Mouse (Mus musculus): ENCODE measurements around the gene Snx4.

Gene Snx4

DNA sequence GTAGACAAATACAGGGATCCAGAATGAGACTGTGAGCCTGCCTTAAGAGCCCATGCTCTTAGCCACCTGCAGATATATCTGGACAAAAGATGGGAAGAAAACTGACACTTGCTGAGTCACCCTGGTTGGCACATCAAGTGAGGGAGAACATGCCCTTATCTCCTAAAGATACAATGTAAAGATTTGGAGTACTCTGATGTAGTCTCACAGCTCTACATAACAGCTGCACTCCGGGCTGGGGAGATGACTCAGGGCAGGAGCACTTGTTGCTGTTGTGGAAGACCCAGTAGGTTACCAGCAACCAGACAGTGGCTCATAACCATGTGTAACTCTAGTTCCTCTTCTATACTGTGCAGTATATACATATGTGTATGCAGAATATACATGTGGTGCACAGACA, 31.8 kb downstream of the Snx4 start:
- no peak for DNase-seq

DNA sequence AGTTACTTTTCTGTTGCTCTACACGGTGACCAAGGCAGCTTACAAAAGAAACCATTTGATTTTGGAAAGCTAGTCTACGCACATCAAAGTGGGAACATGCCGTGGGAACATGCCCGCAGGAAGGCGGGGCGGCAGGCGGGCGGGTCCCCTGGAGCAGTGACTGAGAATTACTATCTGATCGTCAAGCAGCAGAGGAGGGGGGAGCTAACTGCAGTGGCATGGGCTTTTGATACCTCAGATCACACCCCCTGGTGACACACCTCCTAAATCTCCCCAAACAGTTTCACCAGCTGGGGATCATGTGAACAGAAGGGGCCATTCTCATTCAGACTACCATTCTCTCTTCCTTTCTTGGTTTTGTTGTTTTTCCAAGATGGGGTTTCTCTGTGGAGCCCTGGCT, 37.3 kb downstream of the Snx4 start:
- DNase-seq = no peak

DNA sequence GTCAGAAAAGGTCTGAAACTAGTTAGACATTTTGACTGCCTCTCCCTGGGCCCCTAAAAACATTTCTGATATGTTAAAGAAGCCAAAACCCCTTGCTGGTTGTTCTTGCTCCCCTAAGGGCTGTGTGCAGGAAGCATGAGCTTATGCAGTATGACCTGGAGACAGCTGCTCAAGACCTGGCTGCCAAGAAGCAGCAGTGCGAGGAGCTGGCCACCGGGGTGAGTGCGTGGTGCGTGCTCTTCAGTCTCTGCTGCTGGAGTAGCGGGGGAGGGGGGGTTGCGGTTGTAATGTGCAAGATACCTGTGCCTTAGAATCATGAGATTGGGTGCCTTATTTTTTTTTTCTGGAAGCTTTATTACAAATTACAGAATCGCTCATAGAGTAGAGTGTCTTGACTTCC, 38.7 kb downstream of the Snx4 start:
- DNase-seq = no peak

DNA sequence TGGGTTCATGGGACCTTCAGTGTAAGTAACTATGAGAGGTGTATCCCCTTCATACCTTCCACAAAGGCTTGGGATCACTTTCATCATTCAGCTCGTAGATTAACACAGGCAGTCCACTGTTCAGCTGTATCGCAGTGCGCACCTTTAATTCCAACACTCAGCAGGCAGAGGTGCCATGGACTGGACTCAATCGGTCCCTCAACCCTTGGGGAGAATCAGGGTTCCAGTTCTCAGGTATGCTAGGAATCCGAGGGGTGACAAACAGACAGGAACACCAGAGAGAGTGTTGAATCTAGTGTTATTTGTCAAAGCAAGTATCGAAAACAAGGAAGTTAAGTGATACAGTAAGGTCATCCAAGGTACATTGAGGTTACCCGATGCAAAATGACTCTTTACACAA, 41.0 kb downstream of the Snx4 start:
- DNase-seq = no peak

DNA sequence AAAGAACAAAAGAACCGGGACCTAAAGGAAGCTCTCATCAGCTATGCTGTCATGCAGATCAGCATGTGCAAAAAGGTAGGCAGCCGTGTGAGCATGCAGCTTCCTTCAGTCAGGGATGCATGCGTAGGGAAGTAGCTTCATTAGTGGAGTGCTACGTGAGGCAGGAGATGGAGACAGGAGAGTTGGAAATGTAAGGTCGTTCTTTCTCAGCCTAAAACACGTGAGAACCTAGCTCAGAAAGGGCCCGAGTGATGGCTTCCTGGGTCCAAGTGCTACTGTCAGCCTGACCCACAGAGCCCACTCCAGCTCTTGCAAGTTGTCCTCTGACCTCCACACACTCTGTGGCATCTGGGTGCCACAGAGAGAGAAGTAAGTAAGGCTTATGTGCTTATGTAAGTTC, 43.4 kb downstream of the Snx4 start:
- DNase-seq = no peak

DNA sequence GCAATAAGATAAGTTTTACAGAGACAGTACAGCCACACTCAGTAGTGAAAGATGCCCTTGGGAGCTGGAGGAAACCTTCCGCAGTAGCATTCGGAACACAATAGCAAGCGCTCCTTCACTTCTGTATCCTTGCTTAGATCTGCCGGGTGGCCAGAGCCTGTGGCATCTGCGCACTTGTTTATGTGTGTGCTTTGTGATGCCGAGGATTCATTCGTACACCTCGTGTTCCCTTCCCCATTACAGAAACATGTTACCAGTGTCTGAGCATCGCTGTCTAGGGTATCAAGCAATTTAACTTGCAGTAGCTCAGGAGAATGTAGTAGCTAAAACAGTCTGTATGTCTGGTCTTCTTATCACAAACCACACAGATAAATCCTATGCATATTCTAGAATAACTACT, 44.1 kb downstream of the Snx4 start:
- DNase-seq = no peak

DNA sequence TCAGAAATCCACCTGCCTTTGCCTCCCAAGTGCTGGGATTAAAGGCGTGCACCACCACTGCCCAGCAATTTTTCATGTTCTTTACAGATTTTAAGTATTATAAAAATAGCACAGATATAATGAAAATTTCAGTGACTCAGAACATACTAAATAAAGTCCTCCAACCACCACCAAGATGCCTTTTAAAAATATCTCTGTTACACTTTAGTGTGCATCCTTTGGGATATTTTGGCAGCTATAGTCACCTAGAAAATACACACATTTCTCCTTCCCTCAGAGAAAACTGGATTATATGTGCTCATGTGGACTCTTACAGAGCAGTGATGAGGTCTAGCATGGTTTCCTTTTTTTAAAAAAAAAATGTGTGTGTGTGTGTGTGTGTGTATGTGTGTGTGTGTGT, 46.3 kb downstream of the Snx4 start:
- DNase-seq = no peak

DNA sequence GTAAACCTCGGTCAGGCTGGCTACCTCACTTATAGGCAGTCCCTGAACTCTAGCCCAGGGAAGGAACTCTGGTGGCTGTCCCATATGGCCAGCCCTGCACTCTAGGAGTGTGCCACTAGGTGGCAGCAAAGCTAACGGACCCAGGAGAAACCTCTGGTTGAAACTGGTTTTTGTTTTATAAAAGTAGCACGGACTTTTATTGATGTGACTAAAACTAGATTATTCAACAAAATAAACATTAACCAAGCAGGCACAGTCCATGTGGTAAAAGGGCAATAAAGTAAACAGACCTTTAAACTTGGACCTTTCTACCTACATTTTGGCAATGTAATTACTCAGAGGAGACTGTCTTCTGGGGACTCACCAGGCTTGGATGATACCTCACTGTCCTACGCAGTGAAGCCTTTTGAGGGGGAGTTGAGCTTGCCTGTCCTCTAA, 55.4 kb downstream of the Snx4 start:
- peak; percentile 91 for DNase-seq

DNA sequence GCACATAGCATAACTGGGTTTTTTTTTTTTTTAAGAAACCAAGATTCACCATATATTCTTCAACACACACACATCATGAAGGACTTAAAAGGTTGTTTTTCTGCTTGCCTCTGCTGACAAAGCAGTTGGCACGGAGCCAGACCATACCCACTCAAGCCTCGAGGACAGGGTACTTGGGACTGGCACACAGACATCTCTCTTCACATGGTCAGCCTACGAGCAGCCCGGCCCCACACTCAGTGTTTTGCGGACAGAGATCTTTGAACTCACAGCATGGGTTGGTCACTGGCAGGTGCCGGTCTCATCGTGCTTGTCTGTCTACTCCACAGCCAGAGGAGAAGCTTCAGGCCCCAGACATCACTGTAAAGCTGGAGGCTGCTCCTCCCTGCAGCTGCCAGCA, 56.5 kb downstream of the Snx4 start:
- peak; percentile 63 for DNase-seq

DNA sequence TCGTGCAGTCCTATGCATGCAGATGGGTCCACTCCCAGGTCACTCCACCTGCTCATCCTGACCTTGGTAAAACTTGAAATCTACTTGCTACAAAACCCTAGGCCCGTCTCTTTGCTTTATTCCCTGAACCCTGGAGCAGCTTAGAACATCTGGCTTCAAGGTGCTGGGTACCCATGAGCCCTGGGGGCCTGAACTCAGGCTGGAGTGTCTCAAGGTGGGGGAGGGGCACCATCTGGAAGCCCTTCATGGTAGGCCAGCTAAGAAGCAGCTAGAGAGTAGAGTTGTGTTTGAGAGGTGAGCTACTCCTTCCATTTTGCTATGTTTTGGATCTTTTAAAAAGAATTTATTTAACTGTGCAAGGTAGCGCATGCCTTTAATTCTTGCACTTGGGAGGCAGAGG, 57.8 kb downstream of the Snx4 start:
- no peak for DNase-seq

DNA sequence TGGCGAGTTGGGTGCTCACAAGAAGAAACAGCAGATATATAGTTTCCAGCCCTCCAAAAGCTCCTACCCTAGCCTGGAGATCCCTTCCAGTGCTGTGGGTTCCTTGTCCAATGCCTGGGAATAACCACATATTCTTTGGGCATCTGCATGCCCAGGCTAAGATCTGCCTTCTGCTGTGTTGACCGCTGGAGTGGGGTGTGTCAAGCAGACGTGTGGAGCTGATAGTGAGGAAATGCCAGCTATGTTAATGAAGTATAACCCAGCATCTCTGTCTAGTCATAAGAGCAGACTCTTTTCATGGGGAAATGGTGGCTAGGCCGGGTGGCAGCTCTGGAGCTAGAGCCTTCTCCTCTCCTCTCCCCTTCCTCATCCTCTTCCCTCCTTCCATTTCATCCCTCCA, 64.4 kb downstream of the Snx4 start:
- DNase-seq = no peak

DNA sequence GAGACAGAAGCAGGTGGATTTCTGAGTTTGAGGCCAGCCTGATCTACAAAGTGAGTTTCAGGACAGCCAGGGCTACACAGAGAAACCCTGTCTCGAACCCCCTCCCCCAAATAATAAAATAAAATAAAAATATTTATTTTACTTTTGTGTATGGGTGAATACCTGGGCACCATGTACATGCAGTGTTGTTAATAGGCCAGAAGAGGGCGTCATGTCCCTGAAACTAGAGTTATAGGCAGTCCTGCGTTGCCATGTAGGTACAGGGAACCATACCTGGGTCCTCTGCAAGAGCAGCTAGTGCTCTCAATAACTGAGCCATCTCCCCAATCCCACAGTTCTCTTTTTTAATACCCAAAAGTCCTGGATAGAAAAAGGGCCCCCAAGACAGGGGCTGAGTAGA, 66.4 kb downstream of the Snx4 start:
- no peak for DNase-seq

DNA sequence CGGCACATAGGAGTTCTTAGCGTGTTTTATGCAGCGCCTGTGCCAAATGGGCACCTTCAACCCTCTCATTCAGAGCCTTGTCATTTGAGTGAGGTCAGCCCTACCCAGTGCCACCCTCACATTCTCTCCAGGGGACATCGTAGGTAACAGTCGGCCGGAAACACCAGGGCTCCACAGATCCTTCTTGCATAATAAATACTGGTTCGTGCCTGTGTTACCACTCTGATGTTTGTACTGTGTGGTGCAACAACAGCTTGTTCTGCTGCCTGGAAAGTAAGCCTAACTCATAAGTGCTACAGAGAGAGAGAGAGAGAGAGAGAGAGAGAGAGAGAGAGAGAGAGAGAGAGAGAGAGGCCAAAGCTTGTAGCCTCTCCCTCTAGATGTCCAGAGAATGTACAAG, 66.8 kb downstream of the Snx4 start:
- DNase-seq = no peak

DNA sequence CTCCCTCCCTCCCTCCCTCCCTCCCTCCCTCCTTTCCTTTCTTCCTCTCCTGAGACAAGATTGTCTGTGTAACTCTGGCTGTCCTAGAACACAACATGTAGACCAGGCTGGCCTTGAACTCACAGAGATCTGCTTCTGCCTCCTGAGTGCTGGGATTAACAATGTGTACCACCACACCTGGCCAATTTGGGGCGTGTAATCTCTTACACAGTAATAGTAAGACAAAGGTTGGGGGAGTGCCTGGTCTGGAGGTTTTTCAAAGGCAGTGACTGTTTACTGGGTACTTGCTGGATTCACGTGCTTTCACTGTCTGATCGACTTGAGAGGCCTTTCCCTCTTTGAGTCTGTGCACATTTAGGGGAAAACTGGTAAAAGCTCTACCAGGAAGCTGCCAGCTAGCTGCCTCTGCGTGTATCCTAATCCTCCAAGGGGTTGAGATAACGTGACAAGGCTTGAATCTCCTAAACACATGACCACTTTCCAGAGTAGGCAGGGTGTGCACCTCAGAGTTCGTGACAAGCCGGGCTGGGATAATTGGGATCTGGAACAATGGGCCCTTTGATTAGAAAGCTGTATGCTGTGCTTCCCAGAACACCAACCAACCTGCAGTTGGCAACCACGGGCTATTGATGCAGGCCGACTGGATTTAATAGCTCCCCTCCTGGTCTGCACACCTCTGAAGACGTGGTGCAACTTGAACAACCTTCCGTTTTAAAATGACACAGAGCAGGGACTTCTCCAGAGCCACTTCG, 74.6 kb downstream of the Snx4 start:
- DNase-seq = no peak

DNA sequence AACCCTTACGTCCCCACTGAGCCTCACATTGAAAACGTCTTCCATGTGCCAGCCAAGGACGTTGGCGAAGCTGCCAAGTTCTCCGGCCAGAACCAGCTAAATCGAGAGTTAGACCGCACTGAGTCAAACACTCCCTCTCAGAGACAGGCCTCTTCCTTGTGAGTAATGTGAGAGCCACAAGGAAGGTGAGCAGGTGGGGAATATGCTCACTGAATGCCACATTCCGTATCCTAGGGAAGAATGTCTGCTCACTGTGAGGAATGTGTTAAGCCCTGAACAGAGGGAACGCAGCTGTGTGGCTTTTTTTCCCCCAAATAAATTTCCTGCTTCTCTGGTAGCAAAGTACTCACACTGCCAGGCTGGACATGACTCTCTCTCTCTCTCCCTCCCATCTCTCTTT, 75.3 kb downstream of the Snx4 start:
- no peak for DNase-seq

DNA sequence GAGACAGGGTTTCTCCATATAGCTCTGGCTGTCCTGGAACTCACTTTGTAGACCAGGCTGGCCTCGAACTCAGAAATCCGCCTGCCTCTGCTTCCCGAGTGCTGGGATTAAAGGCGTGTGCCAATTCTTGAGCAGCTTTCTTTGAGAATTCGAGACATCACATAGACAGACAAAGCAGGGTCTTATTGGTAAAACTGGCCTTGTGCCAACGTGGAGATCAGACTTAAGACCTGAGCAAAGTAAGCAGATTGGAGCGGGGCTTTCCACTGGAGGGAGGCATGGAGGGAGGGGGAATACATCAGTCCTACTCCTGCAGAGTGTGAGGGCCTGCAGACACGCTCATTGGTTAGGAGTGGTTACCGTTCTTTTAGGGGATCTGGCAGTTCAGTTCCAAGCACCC, 75.9 kb downstream of the Snx4 start:
- no peak for DNase-seq

DNA sequence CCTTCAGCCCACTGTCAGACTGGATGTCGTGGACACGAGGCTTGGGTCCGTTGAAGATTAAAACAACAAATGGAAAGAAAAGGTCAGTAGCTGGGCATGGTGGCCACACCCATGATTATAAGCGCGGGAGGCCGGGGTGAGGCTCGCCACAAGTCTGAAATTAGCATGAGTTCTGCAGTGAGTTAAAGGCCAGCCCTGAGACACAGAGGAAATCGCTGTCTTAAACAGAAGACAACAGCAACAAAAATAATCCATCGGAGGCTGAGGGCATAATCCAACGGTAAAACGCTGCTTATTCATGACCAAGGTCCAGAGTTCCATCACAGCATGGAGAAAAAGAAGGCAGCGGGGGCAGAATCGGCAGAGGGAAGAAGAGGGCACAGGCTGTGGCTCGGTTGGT, 81.8 kb downstream of the Snx4 start:
- DNase-seq = peak; percentile 23

DNA sequence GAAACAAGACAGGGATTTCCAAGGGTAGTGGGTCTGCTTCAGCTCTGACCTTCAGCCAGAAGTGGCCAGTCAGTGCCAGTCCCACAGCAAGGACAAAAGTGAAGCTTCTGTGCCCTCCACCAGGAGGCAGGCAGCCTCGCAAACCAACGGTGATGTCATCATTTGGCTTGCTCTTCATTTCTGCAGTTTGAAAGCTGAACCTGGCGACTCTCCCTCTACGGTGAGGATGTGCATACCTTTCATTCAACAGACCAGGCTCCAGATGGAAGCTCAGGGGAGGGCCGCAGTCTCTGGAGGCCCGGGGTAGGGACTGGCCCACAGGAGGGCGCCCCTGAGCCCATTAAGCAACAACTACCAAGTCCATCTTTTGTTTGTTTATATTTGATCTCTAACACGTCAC, 85.9 kb downstream of the Snx4 start:
- DNase-seq = peak; percentile 83

DNA sequence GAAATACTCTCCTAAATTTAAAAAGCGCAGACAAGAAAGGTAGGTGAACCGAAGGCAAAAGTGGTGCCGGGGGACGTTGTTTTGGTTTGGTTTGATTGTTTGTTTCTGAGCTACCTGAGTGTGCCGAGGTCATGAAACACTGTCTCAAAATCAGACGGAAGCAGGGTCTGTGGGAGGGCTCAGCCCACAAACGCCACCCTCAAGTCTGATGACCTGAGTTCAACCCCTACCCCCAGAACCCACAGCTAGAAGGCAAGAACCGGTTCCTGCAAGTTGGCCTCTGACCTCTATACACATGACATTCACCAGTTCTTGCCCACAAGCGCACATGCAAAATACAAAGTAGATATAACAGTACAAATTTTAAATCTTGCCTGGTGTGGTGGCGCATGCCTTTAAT, 86.4 kb downstream of the Snx4 start:
- DNase-seq = no peak

DNA sequence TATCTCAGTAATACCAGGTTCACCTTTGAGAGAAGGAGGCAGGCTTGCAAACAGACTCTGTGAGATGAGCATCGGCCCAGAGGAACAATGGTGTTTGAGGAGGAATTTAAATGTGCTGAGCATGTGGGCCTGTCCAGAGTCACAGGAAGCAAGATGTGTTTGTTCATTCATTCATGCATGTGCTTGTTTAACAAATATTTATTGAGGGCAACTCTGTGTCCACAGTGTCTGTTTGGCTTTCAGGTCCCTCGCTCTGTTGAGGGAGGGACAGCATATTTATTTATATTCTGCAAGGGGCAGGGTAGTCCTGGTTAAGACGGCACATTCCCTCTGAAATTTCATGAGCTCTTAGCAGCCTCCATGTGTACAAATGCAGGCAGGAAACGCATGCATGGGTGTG, 87.2 kb downstream of the Snx4 start:
- no peak for DNase-seq

DNA sequence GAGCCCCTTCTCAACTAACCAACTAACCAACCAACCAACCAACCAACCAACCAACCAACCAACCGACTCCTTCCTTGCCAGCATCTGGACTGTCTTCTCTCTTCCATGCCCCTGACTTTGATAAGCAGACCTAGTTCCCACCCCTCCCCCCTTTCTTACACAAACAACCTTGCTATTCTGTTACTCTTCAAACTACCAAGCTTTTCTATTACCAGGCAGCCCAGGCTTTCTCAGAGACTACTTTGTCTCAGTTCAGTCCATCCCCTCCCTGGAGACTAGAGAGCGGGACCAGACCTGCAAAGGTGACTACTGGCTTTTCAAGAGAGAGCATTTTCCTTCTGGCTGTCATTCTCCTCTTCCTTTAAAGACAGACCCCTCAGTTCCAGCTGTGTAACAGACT, 88.2 kb downstream of the Snx4 start:
- no peak for DNase-seq

DNA sequence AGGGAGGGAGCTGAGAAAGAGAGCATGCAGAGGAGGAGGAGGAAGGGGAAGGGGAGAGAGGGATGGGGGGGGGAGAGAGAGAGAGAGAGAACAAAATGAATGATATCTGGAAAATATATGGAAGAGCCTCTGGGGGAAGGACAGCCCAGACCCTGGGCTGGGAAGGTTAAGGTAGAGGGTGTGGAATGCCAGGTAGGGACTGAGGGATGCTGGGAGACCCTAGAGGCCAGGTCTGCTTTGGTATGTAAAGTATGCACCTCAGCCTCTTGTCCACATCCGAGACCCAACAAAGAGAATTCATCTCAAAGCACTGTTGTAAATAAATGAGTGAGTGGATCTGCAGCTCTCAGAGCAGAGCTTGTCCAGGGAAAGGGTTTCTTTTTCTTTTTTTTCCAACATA, 91.1 kb downstream of the Snx4 start:
- DNase-seq = no peak

DNA sequence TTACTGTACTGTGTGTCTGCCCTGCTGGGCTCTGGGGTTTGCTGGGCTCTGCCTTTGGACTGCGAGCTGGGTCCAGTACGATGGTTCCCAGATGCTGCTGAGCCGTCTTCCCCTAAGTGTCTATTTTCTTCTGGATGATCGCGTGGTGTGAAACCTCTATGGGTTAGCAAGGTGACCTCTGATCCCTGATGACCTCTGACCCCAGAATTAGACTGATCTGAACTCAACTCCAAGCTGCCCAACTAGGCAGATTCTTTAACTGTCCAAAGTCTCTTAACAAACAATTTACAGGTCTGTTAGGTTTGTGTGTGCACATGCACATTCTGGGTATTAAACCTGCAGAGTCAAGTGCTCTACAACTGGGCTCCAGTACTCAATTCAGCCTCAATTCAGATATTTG, 91.9 kb downstream of the Snx4 start:
- no peak for DNase-seq

DNA sequence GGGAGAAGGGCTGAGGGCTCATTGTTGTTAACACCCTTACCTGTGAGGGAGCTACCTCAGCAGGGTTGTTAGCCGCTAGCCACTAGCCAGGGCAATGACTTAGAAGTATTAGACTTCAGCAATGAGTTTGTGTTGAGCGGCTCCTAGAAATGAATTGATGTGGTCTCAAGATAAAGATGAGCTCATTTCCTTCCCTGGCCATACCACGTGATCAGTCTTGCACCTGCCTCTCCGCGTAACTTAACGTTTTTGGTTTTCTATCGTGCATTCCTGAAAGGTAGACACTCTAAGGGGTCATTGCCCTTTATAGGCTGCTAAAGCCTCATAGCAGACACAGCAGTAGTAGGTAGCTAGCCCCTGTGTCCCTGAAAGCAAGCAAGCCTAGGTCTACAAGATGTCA, 92.4 kb downstream of the Snx4 start:
- no peak for DNase-seq

DNA sequence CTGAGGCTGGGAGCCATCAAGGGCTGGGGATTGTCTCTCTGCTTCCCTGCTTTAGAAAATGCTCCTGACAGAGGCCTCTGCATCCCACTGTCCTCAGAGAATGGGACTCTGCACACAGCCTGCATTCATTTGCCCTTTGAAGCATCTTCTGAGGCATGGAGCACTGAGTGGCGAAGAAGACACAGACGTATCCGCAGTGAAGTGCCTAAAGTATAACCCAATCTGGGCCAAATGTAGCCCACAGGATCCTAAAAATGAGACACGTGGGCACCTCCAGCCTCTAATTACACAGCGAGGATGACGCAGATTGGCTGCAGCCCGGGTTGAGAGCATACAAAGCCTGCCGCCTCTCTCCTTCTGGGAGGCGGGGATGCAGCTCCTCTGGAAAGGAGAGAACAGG, 93.1 kb downstream of the Snx4 start:
- no peak for DNase-seq

DNA sequence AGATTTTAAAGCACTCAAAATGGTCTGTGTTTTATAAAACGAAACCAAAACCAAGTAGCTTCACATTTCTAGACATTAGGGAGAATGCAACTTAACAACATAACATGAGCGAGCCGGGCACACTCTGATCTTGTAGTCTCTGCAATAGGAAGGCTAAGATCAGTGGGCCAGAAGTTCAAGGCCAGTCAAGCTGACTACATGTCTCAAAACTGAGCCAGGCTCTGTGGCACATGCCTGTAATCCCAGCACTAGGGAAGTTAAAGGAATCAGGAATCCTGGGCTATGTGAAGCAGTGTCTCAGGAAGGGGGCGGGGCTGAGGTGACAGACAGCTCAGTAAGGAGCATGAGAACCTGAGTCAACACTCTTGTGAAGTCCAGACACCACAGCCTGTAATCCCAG, 93.6 kb downstream of the Snx4 start:
- DNase-seq = no peak
